Mouse (Mus musculus): ENCODE data around the gene Pold3. TPM values are rescaled to one million over a fixed set of nuclear protein-coding genes. Genes with fewer than 3 reads are reported as not detected.

Gene Pold3
- polyA plus RNA-seq, 1 experiment from 2014 or later, result 58.4 TPM

DNA sequence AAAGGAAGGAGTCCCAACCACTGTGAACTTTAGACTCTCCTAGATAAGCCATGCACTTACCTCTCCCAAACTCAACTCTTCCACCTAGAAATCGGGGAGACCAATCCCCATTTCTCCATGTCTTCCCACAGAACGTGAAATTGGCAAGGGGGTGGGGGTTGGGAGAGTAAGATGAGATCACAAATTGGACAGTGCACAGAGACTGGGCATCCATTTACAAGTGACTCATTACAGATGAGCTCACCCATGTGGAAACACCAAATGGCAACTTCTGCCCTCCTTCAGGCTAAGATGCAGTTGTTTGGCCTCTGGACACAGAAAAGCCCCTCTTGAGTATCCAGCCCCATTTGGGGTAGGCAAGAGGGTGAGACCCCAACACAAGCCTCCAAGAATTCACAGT is 74.9 kb downstream of the Pold3 start:
- Histone ChIP-seq H3K9ac (replicated peaks; ENCODE audit: low read depth, low read length) (no peak overlapping the region), H3K27me3 (replicated peaks; ENCODE audit: control insufficient read depth, insufficient read depth, low read length) (no peaks in the 10 kb centered on the region), H3K4me3 (replicated peaks; ENCODE audit: low read length) (no peak overlapping the region), H3K27ac (ENCODE audit: low read length) (no peak overlapping the region), H3K9me3 (ENCODE audit: control insufficient read depth, low read length) (no peaks in the 10 kb centered on the region), H3K36me3 (ENCODE audit: control insufficient read depth, insufficient read depth) (no peaks in the 10 kb centered on the region), H3K4me2 (ENCODE audit: low read length) (no peak overlapping the region), H3K4me1 (replicated peaks; ENCODE audit: control insufficient read depth, insufficient read depth, low read length) (no peaks in the 10 kb centered on the region)
- ATAC-seq, result no peak
- 86% methylated on average over 2 of the region's 2 CpGs for WGBS

DNA sequence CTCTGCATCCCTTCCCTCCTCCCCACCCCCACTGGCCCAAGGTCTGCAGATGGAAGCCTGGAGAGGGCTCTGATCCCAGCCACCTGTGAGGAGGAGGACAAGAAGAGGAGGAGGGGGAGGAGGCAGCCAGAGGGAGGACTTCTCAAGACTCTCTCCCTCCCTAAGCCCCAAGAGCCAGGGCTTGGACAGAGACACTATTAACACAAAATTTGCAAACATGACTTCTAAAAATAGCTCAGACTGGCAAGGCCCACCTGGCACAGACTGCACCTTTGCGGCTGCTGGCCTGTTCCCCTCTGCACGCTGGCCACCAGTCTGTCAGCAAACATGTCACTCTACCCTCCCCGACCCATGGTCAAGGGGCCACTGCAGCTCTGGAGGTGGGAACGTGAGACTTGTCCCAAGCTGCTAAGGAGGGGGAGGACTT is 77.7 kb downstream of the Pold3 start:
- Histone ChIP-seq H3K9me3 (ENCODE audit: control insufficient read depth, low read length) (no peaks in the 10 kb centered on the region), H3K36me3 (ENCODE audit: control insufficient read depth, insufficient read depth) (no peaks in the 10 kb centered on the region), H3K4me2 (ENCODE audit: low read length) (no peak overlapping the region), H3K4me3 (replicated peaks; ENCODE audit: low read length) (no peak overlapping the region), H3K27ac (ENCODE audit: low read length) (no peak overlapping the region), H3K4me1 (replicated peaks; ENCODE audit: control insufficient read depth, insufficient read depth, low read length) (no peaks in the 10 kb centered on the region), H3K9ac (replicated peaks; ENCODE audit: low read depth, low read length) (no peak overlapping the region), H3K27me3 (replicated peaks; ENCODE audit: control insufficient read depth, insufficient read depth, low read length) (no peaks in the 10 kb centered on the region)
- no peak for ATAC-seq
- WGBS, result 60% methylated on average over 4 of the region's 4 CpGs

DNA sequence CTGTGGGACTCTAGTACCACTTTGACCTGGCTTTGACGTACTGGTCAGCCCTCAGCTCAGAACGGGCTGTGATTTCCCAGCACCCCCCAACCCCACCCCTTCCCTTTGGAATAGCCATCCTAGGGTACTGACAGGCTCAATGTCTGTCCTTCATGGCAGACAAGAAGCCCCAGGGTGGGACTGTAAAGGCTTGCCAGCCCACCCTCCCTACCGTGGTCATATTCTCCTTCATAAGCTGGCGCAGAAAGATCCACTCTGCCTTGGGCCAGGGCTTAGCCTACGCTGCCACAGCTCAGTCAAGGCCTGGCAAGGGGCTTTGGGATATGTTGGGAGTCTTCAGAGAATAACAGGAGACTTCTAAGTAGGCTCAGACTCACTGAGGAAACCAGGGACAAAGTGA is 78.3 kb downstream of the Pold3 start:
- H3K9me3 ChIP-seq (ENCODE audit: control insufficient read depth, low read length), result no peaks in the 10 kb centered on the region
- WGBS, result 89% methylated on average over 5 of the region's 5 CpGs
- H3K9ac ChIP-seq (replicated peaks; ENCODE audit: low read depth, low read length), result no peak overlapping the region
- no peaks in the 10 kb centered on the region for H3K27me3 ChIP-seq (replicated peaks; ENCODE audit: control insufficient read depth, insufficient read depth, low read length)
- no peak overlapping the region for H3K4me3 ChIP-seq (replicated peaks; ENCODE audit: low read length)
- H3K27ac ChIP-seq (ENCODE audit: low read length), result no peak overlapping the region
- no peak overlapping the region for H3K4me2 ChIP-seq (ENCODE audit: low read length)
- H3K36me3 ChIP-seq (ENCODE audit: control insufficient read depth, insufficient read depth), result no peaks in the 10 kb centered on the region
- ATAC-seq, result no peak
- H3K4me1 ChIP-seq (replicated peaks; ENCODE audit: control insufficient read depth, insufficient read depth, low read length), result no peaks in the 10 kb centered on the region

DNA sequence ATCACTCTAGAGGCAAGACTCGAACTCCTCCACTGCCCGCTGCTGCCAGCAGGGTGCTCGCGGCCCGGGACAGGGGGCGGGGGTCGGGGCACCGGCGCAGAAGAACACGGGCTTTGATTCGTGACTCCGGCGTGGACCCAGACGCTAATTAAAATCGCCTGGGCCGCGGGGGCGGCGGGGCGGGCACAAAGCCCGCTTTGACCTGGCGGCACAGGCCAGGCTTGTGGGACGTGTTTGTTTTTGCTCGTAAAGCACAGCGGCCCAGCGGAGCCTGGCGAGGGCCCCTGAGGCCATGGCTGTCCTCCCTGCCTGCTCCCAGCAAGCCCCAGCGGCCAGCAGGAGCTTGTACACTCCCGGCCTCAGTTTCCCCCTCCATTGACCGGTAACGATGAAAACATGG is 79.2 kb downstream of the Pold3 start:
- H3K4me1 ChIP-seq (replicated peaks; ENCODE audit: control insufficient read depth, insufficient read depth, low read length), result no peaks in the 10 kb centered on the region
- H3K4me3 ChIP-seq (replicated peaks; ENCODE audit: low read length), result no peak overlapping the region
- 0 out of 2 replicates have a peak overlapping the region, but pooled peaks have one; percentile 5 for H3K4me2 ChIP-seq (ENCODE audit: low read length)
- no peaks in the 10 kb centered on the region for H3K9me3 ChIP-seq (ENCODE audit: control insufficient read depth, low read length)
- ATAC-seq, result no peak
- 14% methylated on average over 31 of the region's 31 CpGs for WGBS
- H3K27me3 ChIP-seq (replicated peaks; ENCODE audit: control insufficient read depth, insufficient read depth, low read length), result no peaks in the 10 kb centered on the region
- H3K27ac ChIP-seq (ENCODE audit: low read length), result no peak overlapping the region
- no peaks in the 10 kb centered on the region for H3K36me3 ChIP-seq (ENCODE audit: control insufficient read depth, insufficient read depth)
- H3K9ac ChIP-seq (replicated peaks; ENCODE audit: low read depth, low read length), result no peak overlapping the region

DNA sequence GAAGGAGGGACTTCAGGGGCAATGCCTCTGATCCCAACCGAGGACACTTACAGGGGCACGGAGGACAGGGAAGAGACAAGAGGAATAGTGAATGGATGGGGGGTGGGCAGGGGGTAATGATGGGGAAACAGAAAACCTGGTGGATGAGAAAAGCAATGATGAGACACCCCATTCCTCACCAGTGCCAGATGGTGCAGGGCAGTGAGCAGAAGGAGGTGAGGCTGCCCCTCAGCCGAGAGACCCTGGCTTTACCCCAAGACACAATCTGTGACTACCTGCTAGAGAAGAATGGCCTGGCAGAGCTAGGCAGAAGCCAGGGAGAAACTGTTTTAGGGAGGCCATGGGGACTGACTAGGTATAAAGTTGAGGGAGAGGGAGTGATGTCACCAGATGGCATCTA is 84.9 kb downstream of the Pold3 start:
- no peak overlapping the region for H3K27ac ChIP-seq (ENCODE audit: low read length)
- ATAC-seq, result peak; percentile 47; the same call in 1 of the 2 replicates

DNA sequence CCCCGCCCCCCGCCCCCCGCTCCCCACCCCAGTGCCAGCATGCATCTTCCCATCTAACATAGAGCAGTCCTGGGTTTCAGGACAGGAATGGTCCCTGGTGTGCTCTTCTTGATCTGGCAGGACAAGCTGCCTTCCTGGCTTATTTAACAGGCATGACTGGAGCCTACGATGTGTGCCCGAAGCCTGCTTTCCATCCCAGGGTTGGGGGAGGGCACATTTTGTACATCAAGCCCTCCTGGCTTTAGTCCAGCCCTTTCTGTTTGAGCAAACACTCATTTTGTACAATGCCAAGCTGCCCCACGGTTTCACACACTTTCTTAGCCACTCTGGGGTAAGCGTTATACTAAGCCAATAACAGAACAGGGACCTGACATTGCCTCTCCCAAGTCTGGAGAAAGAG is 85.3 kb downstream of the Pold3 start:
- no peaks in the 10 kb centered on the region for H3K9me3 ChIP-seq (ENCODE audit: control insufficient read depth, low read length)
- H3K4me3 ChIP-seq (replicated peaks; ENCODE audit: low read length), result no peak overlapping the region
- H3K4me2 ChIP-seq (ENCODE audit: low read length), result no peak overlapping the region
- no peak overlapping the region for H3K27ac ChIP-seq (ENCODE audit: low read length)
- 61% methylated on average over 7 of the region's 7 CpGs for WGBS
- no peaks in the 10 kb centered on the region for H3K36me3 ChIP-seq (ENCODE audit: control insufficient read depth, insufficient read depth)
- H3K9ac ChIP-seq (replicated peaks; ENCODE audit: low read depth, low read length), result no peak overlapping the region
- H3K27me3 ChIP-seq (replicated peaks; ENCODE audit: control insufficient read depth, insufficient read depth, low read length), result no peaks in the 10 kb centered on the region
- peaks cover 7% of the 10 kb centered on the region for H3K4me1 ChIP-seq (replicated peaks; ENCODE audit: control insufficient read depth, insufficient read depth, low read length)
- ATAC-seq, result no peak

More for the DNA sequence above, 84.9 kb downstream of the Pold3 start:
- Histone ChIP-seq H3K4me1 (replicated peaks; ENCODE audit: control insufficient read depth, insufficient read depth, low read length) (peaks cover 7% of the 10 kb centered on the region), H3K4me2 (ENCODE audit: low read length) (no peak overlapping the region), H3K9me3 (ENCODE audit: control insufficient read depth, low read length) (no peaks in the 10 kb centered on the region), H3K36me3 (ENCODE audit: control insufficient read depth, insufficient read depth) (no peaks in the 10 kb centered on the region), H3K27me3 (replicated peaks; ENCODE audit: control insufficient read depth, insufficient read depth, low read length) (no peaks in the 10 kb centered on the region), H3K9ac (replicated peaks; ENCODE audit: low read depth, low read length) (no peak overlapping the region), H3K4me3 (replicated peaks; ENCODE audit: low read length) (no peak overlapping the region)
- 64% methylated on average over 3 of the region's 3 CpGs for WGBS

DNA sequence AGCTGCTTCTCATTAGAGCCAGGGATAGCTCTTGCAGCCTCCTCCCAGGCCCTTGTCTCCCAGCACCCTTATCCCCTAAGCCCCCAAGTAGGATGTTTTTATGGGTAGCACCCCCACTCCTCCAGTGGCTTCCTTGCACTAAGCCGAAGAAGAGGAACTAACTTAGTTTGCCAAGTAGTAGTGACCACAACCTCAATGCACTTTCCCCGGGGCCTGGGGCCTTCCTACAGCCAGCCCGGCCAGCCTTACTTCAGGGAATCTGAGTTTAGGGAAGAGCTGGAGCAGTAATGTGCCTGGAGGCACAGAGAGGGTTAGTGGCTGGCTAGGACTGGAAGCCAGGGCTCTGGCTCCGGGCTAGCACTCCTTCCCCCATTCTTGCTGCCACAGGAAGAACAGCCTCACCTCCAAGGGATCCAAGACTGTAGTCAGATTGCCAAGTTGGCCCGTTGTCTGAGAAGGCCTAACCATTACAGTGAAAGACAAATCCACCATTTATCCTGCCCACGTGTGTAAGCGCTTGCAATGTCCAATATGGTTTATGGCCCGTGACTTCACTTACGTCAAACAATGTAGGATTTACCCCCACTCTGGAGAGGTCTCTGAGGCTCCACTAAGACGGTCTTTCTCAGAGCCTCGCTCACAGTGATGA is 86.4 kb downstream of the Pold3 start:
- Histone ChIP-seq H3K4me1 (replicated peaks; ENCODE audit: control insufficient read depth, insufficient read depth, low read length) (peaks cover 7% of the 10 kb centered on the region), H3K9ac (replicated peaks; ENCODE audit: low read depth, low read length) (no peak overlapping the region), H3K9me3 (ENCODE audit: control insufficient read depth, low read length) (no peaks in the 10 kb centered on the region), H3K27ac (ENCODE audit: low read length) (no peak overlapping the region), H3K27me3 (replicated peaks; ENCODE audit: control insufficient read depth, insufficient read depth, low read length) (no peaks in the 10 kb centered on the region), H3K4me2 (ENCODE audit: low read length) (no peak overlapping the region), H3K4me3 (replicated peaks; ENCODE audit: low read length) (no peak overlapping the region), H3K36me3 (ENCODE audit: control insufficient read depth, insufficient read depth) (no peaks in the 10 kb centered on the region)
- ATAC-seq, result no peak
- WGBS, result 81% methylated on average over 11 of the region's 11 CpGs

DNA sequence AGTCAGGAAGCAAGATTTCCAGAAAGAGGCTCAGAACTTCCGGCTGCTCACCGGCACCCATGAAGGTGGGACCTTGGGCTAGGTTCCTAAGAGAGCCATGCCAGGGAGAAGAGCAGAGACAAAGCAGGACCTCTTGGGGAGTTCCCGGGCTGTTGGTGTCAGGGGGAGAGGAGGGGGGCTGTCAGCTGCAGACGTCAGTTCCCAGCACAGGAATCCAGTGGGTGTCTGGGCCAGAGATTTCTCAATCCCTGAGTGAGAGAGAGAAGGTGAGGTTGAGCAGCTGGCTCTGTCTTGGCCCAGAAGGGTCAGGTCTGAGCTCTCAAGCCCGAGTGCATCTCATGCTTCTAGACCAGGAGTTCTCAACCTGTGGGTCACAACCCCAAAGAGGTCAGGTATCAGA is 87.7 kb downstream of the Pold3 start:
- H3K4me3 ChIP-seq (replicated peaks; ENCODE audit: low read length), result no peak overlapping the region
- no peaks in the 10 kb centered on the region for H3K9me3 ChIP-seq (ENCODE audit: control insufficient read depth, low read length)
- no peaks in the 10 kb centered on the region for H3K27me3 ChIP-seq (replicated peaks; ENCODE audit: control insufficient read depth, insufficient read depth, low read length)
- H3K4me2 ChIP-seq (ENCODE audit: low read length), result no peak overlapping the region
- H3K4me1 ChIP-seq (replicated peaks; ENCODE audit: control insufficient read depth, insufficient read depth, low read length), result peaks cover 7% of the 10 kb centered on the region
- H3K27ac ChIP-seq (ENCODE audit: low read length), result no peak overlapping the region
- no peak for ATAC-seq
- no peaks in the 10 kb centered on the region for H3K36me3 ChIP-seq (ENCODE audit: control insufficient read depth, insufficient read depth)
- no peak overlapping the region for H3K9ac ChIP-seq (replicated peaks; ENCODE audit: low read depth, low read length)
- WGBS, result 62% methylated on average over 5 of the region's 5 CpGs
